Mouse (Mus musculus) c-Kit-positive CD71-positive TER-119-positive erythroid progenitor cells, embryonic 14.5 days (primary cell): ENCODE measurements around the gene Nck1.
A peak's percentile ranks its signal among the peaks of the same experiment; 100 is the strongest.

ENCODE experiments used
- DNase-seq: peaks from one replicate; pipeline ENCODE4 v3.0.0-alpha.2; 2013; ENCODE audit warnings: low spot score

The Nck1 gene

GRCm38 (mm10) chr9:100469681-100470080, 76.3 kb downstream of the Nck1 start:
- no peak for DNase-seq

- no peak for DNase-seq
These were observed 77.8 kb downstream of the Nck1 start for GRCm38 (mm10) chr9:100468151-100468550.

- no peak for DNase-seq
These were observed 78.3 kb downstream of the Nck1 start for GRCm38 (mm10) chr9:100467653-100468052.

GRCm38 (mm10) chr9:100466743-100467142, 79.2 kb downstream of the Nck1 start:
- no peak for DNase-seq

- DNase-seq, result no peak
These were observed 79.9 kb downstream of the Nck1 start for GRCm38 (mm10) chr9:100465988-100466387.

- no peak for DNase-seq
These were observed 80.6 kb downstream of the Nck1 start for GRCm38 (mm10) chr9:100465380-100465779.

- DNase-seq, result no peak
These were observed 82.2 kb downstream of the Nck1 start for GRCm38 (mm10) chr9:100463771-100464170.

- no peak for DNase-seq
These were observed 83.8 kb downstream of the Nck1 start for GRCm38 (mm10) chr9:100462098-100462497.

- no peak for DNase-seq
These were observed 84.3 kb downstream of the Nck1 start for GRCm38 (mm10) chr9:100461671-100462070.

GRCm38 (mm10) chr9:100460203-100460602, 85.7 kb downstream of the Nck1 start:
- DNase-seq, result no peak

GRCm38 (mm10) chr9:100457971-100458681, 87.8 kb downstream of the Nck1 start:
- DNase-seq, result no peak

- no peak for DNase-seq
These were observed 91.3 kb downstream of the Nck1 start for GRCm38 (mm10) chr9:100454664-100454993.

GRCm38 (mm10) chr9:100453944-100454663, 91.8 kb downstream of the Nck1 start:
- DNase-seq, result peak; percentile 58

- DNase-seq, result no peak
These were observed 93.5 kb downstream of the Nck1 start for GRCm38 (mm10) chr9:100452432-100452831.

- DNase-seq, result peak; percentile 58
These were observed 99.8 kb downstream of the Nck1 start for GRCm38 (mm10) chr9:100446059-100446686.
